8 mouse cellular contexts compared by ENCODE assay signal in the genomic region with DNA sequence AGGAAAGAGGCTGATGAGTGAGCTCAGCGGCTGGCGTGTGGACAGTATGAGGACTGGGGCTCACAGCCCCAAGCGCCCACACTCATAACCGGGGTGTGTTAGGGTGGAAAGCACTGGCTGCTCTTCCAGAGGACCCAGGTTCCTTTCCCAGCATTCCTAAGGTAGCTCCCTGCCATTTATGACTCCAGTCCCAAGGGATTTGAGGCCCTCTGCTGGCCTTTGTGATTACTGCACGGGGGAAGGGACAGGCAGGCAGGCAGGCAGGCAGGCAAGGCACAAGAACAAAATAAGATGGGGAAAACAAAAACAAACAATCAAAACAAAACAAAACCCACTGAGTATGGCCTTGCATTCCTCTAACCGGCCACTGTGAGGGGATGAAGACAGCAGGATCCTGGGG.
DNase-seq lines count a peak whose midpoint lies in the region; ATAC-seq and TF ChIP-seq lines count a peak whose summit lies in the region.
"Had no signal": no experiment of that assay in that cellular context is flagged by ENCODE, and none has a peak within 500 bp of the region (broad histone marks: within the 10 kb centered on the region; RNA-seq: fewer than 3 reads in every experiment).

No protein-coding gene starts in this region.

- H3K9me3 ChIP-seq in forebrain, postnatal 0 days (ENCODE audit: low read length), result no peaks in the 10 kb centered on the region
- H3K9me3 ChIP-seq in kidney, embryonic 15.5 days (replicated peaks), result no peaks in the 10 kb centered on the region
- H3K9me3 ChIP-seq: lung, embryonic 15.5 days had no signal

- H3K4me1 ChIP-seq in forebrain, postnatal 0 days (ENCODE audit: insufficient read depth), result no peaks in the 10 kb centered on the region
- peaks cover 12% of the 10 kb centered on the region; the same call in 1 of the 2 replicates for H3K4me1 ChIP-seq in kidney, embryonic 15.5 days

- H3K4me3 ChIP-seq in forebrain, postnatal 0 days (ENCODE audit: low read depth, low read length), result no peak overlapping the region
- H3K4me3 ChIP-seq in kidney, embryonic 15.5 days (replicated peaks), result no peak overlapping the region
- H3K4me3 ChIP-seq: lung, embryonic 15.5 days had no signal

- H3K36me3 ChIP-seq in forebrain, postnatal 0 days (ENCODE audit: insufficient read depth), result peaks cover 10% of the 10 kb centered on the region
- H3K36me3 ChIP-seq in kidney, embryonic 15.5 days, result peaks cover 46% of the 10 kb centered on the region

- no peak overlapping the region for H3K27ac ChIP-seq in forebrain, postnatal 0 days (ENCODE audit: low read depth, low read length)
- H3K27ac ChIP-seq in kidney, embryonic 15.5 days, result no peak overlapping the region
- H3K27ac ChIP-seq: lung, embryonic 15.5 days had no signal

- TF ChIP-seq CTCF in forebrain, postnatal 0 days (IDR thresholded peaks at IDR 0.05; ENCODE audit: low read depth), result peak; percentile 78

- H3K27me3 ChIP-seq in forebrain, postnatal 0 days (ENCODE audit: insufficient read depth, low read length), result no peaks in the 10 kb centered on the region
- no peaks in the 10 kb centered on the region for H3K27me3 ChIP-seq in kidney, embryonic 15.5 days
- H3K27me3 ChIP-seq: lung, embryonic 15.5 days had no signal

- H3K9ac ChIP-seq in forebrain, postnatal 0 days, result no peak overlapping the region
- H3K9ac ChIP-seq in kidney, embryonic 15.5 days, result no peak overlapping the region
- H3K9ac ChIP-seq: lung, embryonic 15.5 days had no signal

- peak; percentile 47 for ATAC-seq in forebrain, postnatal 0 days
- ATAC-seq in kidney, embryonic 15.5 days (replicated peaks; ENCODE audit: low FRiP score), result 0 out of 2 replicates have a peak, but pooled peaks have one; percentile 21
- no peak for ATAC-seq in erythroblast, adult 5-6 weeks (replicated peaks; ENCODE audit: low FRiP score, poor library complexity, severe bottlenecking)

- peak; percentile 35 for DNase-seq in thymus, postnatal 4 days
- DNase-seq in thymus, adult 18-20 months, result no peak
- peak; percentile 62 to 67 for DNase-seq in cerebellum, adult 18-20 months
- DNase-seq in forebrain, postnatal 0 days, result peak; percentile 74
- peak; percentile 69 for DNase-seq in mesoderm, embryonic 11.5 days (ENCODE audit: low read depth, low spot score)

- no peak overlapping the region for H3K4me2 ChIP-seq in forebrain, postnatal 0 days (ENCODE audit: low read depth)
- no peak overlapping the region for H3K4me2 ChIP-seq in kidney, embryonic 15.5 days
- H3K4me2 ChIP-seq: lung, embryonic 15.5 days had no signal

- 70% methylated on average over 6 of the region's 6 CpGs for WGBS in forebrain, postnatal 0 days
- 73% methylated on average over 6 of the region's 6 CpGs for WGBS in kidney, embryonic 15.5 days

Comparison
In these comparisons a context has a peak if more than half of its experiments do, and no peak if none do; other contexts are left out.
1. DNase-seq: peak in thymus, postnatal 4 days (single experiment), cerebellum, adult 18-20 months (2 of 2), forebrain, postnatal 0 days (single experiment) and mesoderm, embryonic 11.5 days (single experiment); none in thymus, adult 18-20 months (0 of 2).